Mouse (Mus musculus) stomach, embryonic 16.5 days (tissue): ENCODE data around the gene Lrrc4. TPM values are rescaled to one million over a fixed set of nuclear protein-coding genes. Genes with fewer than 3 reads are reported as not detected.

Source experiments
- ATAC-seq: fragments of 200-750 bp; cut with Nextera tagmentation; 2 replicates; pipeline ENCODE4 v1.8.0; 2017; ENCODE audit warnings: moderate number of reproducible peaks, moderate TSS enrichment; ENCODE audit not compliant: insufficient read depth, low FRiP score
- H3K27ac ChIP-seq: fragments of 300-500 bp; sonication (generic); 2 replicates; pipeline ENCODE4 v1.5.1; 2014; ENCODE audit warnings: low read length
- H3K27me3 ChIP-seq: fragments of 300-500 bp; sonication (generic); 2 replicates; pipeline ENCODE4 v1.6.1; 2014; ENCODE audit warnings: low read length, control low read depth, mixed read lengths; ENCODE audit not compliant: control insufficient read depth, insufficient read depth
- H3K36me3 ChIP-seq: fragments of 300-500 bp; sonication (generic); 2 replicates; pipeline ENCODE4 v1.6.1; 2014; ENCODE audit warnings: low read length; ENCODE audit not compliant: control insufficient read depth, insufficient read depth
- H3K4me1 ChIP-seq: fragments of 300-500 bp; sonication (generic); 2 replicates; pipeline ENCODE4 v1.6.1; 2014; ENCODE audit warnings: low read length, control low read depth, mixed read lengths; ENCODE audit not compliant: control insufficient read depth, insufficient read depth
- H3K4me2 ChIP-seq: fragments of 300-500 bp; sonication (generic); 2 replicates; pipeline ENCODE4 v1.6.1; 2014; ENCODE audit warnings: low read depth, low read length, mixed read lengths
- H3K4me3 ChIP-seq: fragments of 300-500 bp; sonication (generic); replicated peaks from 2 replicates; pipeline ENCODE4 v1.5.1; 2014; ENCODE audit warnings: mild to moderate bottlenecking, low read length
- H3K9ac ChIP-seq: fragments of 300-500 bp; sonication (generic); 2 replicates; pipeline ENCODE4 v1.6.1; 2014; ENCODE audit warnings: low read length
- H3K9me3 ChIP-seq: fragments of 300-500 bp; sonication (generic); replicated peaks from 2 replicates; pipeline ENCODE4 v1.6.1; 2016; ENCODE audit warnings: low read length, control low read depth; ENCODE audit not compliant: control insufficient read depth
- WGBS: fragments of 180-500 bp; shearing (Covaris S2); extraction: QIAGEN DNeasy Blood & Tissue Kit; methylation state at CpG from one replicate; pipeline ENCODE4 v1.1.7; 2014; 5-methylcytosine and 5-hydroxymethylcytosine counted together
- polyA plus RNA-seq: library from polyadenylated mRNA; unstranded; fragments of >200 nt; fragmentation: Nextera tagmentation; extraction: Ambion mirVana; gene quantifications from 2 replicates; pipeline ENCODE4 v1.2.1, GENCODE M21; 2015

Gene Lrrc4
- polyA plus RNA-seq, 1 experiment from 2014 or later, result 0.72 TPM

DNA sequence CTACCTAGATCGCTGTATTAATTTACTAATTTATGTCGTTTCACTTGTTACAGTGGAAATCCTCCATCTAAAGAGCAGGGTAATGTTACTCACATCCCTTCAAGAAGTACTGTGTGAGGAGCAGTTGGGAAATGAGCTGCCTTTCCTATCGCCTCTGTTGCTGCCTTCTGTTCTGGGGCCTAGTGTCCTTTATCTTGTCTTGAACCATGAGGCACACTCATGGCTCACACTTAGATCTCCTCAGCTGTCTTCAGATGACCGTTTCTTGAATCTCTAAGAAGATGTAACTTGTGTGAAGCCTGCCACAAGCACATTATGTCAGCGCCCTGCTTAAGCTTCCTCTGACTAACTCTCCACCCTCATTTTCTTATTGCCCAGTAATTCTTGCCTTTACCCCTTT lies 209.6 kb downstream of the Lrrc4 start:
- Histone ChIP-seq H3K4me2 (no peak overlapping the region), H3K4me1 (peaks cover 22% of the 10 kb centered on the region), H3K9me3 (no peaks in the 10 kb centered on the region), H3K27ac (peak overlapping the region; percentile 24; the same call in 1 of the 2 replicates), H3K9ac (no peak overlapping the region), H3K4me3 (no peak overlapping the region), H3K27me3 (no peaks in the 10 kb centered on the region), H3K36me3 (0 out of 2 replicates have a peak, but pooled peaks cover 3% of the 10 kb centered on the region)
- WGBS, result 87% methylated on average over 5 of the region's 5 CpGs
- no peak for ATAC-seq

DNA sequence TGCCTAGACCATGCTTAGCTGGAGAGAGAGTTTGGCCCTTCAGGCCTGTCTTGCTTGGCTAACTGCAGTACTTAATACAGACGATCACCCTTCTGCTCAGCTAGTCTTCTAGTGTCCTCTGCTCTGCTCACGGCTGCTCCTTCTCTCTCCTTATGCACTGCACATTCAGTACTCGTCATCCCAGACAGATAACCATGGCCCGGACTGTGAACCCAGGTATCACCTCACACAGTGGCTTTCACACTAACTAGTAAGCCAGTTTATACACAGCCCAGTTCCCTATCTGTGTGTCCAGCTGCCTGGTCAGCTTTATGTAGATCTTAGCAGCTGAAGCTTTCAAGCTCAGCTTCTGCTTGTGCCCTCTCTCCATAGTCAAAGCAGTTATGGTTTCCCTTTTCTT lies 210.1 kb downstream of the Lrrc4 start:
- Histone ChIP-seq H3K27ac (no peak overlapping the region), H3K9me3 (no peaks in the 10 kb centered on the region), H3K4me1 (peaks cover 22% of the 10 kb centered on the region), H3K4me2 (no peak overlapping the region), H3K4me3 (no peak overlapping the region), H3K9ac (no peak overlapping the region), H3K36me3 (no peaks in the 10 kb centered on the region), H3K27me3 (no peaks in the 10 kb centered on the region)
- WGBS, result 80% methylated on average over 4 of the region's 4 CpGs
- ATAC-seq, result no peak

DNA sequence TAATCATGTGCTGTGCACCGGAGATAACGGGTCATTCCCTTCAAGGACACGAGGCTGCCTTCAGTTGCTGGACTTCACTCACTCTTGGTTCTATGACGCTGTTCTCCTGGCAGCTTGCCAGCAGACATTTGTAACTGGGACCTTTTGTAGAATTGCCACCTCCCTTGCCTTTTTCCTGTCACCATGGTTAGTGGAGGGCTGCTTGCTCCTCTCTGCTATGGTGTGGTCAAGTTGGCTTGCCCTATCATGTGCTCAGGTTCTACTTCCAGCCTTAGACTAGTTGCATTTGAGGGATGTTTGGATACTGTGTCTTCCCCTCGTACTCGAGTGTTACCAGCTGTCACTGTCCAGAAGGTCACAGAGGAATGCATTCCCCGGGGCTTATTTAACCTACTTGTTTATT lies 212.8 kb downstream of the Lrrc4 start:
- Histone ChIP-seq H3K4me2 (no peak overlapping the region), H3K9me3 (no peaks in the 10 kb centered on the region), H3K27ac (peak overlapping the region; percentile 16; the same call in 1 of the 2 replicates), H3K36me3 (no peaks in the 10 kb centered on the region), H3K4me3 (no peak overlapping the region), H3K4me1 (peaks cover 22% of the 10 kb centered on the region), H3K9ac (no peak overlapping the region), H3K27me3 (no peaks in the 10 kb centered on the region)
- peak; percentile 25; the same call in 1 of the 2 replicates for ATAC-seq
- WGBS, result 21% methylated on average over 7 of the region's 7 CpGs

DNA sequence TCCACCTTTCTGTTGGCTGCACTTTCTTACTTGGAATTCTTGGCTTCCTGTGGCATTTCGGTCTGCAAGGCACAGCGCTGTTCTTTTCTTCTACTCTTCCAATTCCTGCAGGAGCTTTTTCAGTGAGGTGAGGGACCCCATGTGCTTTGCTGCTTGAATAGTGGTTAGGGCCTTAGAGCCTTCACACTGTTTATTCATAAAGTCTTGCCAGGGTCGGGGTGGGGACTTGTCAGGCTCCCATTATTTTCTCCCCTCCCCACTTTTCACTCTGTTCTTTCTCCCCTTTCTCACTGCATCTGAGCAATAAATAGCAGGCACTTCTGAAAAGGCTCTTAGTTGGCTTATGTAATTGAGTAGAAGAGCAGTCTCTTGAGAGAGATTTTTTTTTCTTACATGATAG lies 213.2 kb downstream of the Lrrc4 start:
- Histone ChIP-seq H3K9me3 (no peaks in the 10 kb centered on the region), H3K9ac (no peak overlapping the region), H3K4me3 (no peak overlapping the region), H3K27me3 (no peaks in the 10 kb centered on the region), H3K4me2 (no peak overlapping the region), H3K4me1 (peaks cover 20% of the 10 kb centered on the region), H3K27ac (no peak overlapping the region), H3K36me3 (no peaks in the 10 kb centered on the region)
- WGBS, result 58% methylated on average over 3 of the region's 3 CpGs
- no peak for ATAC-seq

DNA sequence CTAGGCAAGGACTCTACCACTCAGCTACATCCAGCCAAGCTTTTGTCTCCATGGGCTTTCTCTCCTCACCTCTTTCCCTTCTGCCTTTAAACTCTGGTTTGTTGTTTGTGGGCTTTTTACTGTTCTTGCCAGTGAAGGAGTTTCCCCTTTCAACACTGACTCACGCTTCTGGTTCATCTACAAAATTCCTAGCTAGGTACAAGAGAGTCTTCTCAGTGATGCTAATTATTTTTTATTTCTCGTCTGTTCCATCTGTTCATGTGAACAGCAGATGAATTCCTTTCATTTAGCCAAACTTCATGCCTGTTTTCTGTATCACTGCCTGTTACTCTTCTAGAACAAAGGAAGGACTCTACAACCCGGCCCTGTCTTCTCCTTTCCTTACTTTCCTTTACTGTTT lies 215.6 kb downstream of the Lrrc4 start:
- Histone ChIP-seq H3K9ac (no peak overlapping the region), H3K27me3 (no peaks in the 10 kb centered on the region), H3K27ac (no peak overlapping the region), H3K4me3 (no peak overlapping the region), H3K4me2 (no peak overlapping the region), H3K9me3 (no peaks in the 10 kb centered on the region), H3K36me3 (no peaks in the 10 kb centered on the region), H3K4me1 (peaks cover 22% of the 10 kb centered on the region)
- WGBS, result 66% methylated on average over 3 of the region's 3 CpGs
- no peak for ATAC-seq

DNA sequence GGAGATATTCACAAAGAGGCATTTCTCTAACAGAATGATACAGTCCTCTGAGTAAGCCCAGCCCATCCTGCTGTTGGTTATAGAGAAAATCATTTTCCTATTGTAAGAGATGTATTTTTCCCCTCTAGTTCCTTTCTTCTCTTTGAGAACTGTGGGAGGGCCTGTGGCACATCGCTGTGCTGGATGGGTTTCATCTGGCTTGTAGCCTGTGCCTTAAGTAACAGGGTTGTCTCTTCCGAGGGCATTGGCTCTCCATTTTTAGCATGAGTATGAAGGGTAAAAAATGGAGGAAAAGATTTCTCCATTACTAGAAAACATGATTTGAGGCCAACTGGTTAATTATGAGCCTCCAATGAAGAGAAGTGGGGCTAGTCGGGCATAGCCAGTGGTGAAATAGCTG lies 216.1 kb downstream of the Lrrc4 start:
- Histone ChIP-seq H3K27ac (no peak overlapping the region), H3K4me2 (no peak overlapping the region), H3K36me3 (no peaks in the 10 kb centered on the region), H3K4me1 (peaks cover 22% of the 10 kb centered on the region), H3K4me3 (no peak overlapping the region), H3K9ac (no peak overlapping the region), H3K9me3 (no peaks in the 10 kb centered on the region), H3K27me3 (no peaks in the 10 kb centered on the region)
- 87% methylated on average over 3 of the region's 3 CpGs for WGBS
- ATAC-seq, result no peak

DNA sequence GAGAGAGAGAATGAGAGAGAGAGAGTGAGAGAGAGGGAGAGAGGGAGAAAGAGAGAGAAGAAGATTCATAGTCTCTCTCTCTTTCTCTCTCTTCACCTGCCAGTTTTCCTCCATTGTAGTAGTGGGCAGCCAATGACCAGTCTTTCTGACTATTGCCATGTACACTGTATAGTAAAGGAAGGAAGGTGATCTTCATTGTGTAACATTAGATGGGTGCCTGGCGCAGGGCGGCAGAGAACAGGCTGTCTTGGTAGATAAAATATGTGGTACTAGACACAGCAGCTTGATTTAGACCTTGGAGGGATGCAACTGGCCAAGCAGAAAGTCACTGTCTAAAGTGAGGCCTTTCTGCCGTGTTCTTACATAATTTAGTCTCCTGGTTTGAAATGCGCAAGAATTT lies 216.7 kb downstream of the Lrrc4 start:
- Histone ChIP-seq H3K4me2 (no peak overlapping the region), H3K4me3 (no peak overlapping the region), H3K9ac (no peak overlapping the region), H3K27ac (no peak overlapping the region), H3K9me3 (no peaks in the 10 kb centered on the region), H3K27me3 (no peaks in the 10 kb centered on the region), H3K4me1 (peaks cover 22% of the 10 kb centered on the region), H3K36me3 (no peaks in the 10 kb centered on the region)
- 91% methylated on average over 4 of the region's 4 CpGs for WGBS
- no peak for ATAC-seq

DNA sequence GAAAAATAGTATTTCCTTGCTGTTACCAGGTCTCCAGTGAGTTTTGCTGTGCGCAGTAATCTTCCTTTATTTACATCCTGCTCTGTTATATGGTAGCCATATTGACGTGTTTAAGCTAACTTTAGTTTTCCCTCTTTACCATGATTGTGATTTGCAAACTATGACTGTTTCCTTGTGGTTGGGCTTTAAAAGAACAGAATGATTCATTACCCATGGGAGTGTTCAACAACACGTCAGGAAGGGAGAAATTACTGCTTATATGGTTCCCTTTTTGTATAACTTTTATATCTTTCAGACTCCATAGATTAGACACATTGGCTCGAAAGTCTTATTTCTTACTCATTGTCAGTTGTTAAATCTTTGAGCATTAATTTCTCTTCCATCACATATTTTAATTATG lies 218.1 kb downstream of the Lrrc4 start:
- Histone ChIP-seq H3K4me1 (peaks cover 10% of the 10 kb centered on the region), H3K27me3 (no peaks in the 10 kb centered on the region), H3K4me3 (no peak overlapping the region), H3K36me3 (no peaks in the 10 kb centered on the region), H3K9ac (no peak overlapping the region), H3K27ac (no peak overlapping the region), H3K4me2 (no peak overlapping the region), H3K9me3 (no peaks in the 10 kb centered on the region)
- ATAC-seq, result no peak
- 49% methylated on average over 4 of the region's 4 CpGs for WGBS
